Mouse (Mus musculus): ENCODE data around the gene Chit1.
A peak's percentile ranks its signal among the peaks of the same experiment; 100 is the strongest.

The Chit1 gene

GRCm38 (mm10) chr1:134110979-134111378 is at the start of gene Chit1:
Chit1 (plus strand) TSS chr1:134111242.
- no peak for DNase-seq

- DNase-seq = peak; percentile 39
Measured at GRCm38 (mm10) chr1:134061915-134062314, 49.1 kb upstream of the Chit1 start.

GRCm38 (mm10) chr1:134062411-134063085 is 48.5 kb upstream of the Chit1 start:
- no peak for DNase-seq

GRCm38 (mm10) chr1:134063086-134063772 is 47.8 kb upstream of the Chit1 start:
- DNase-seq = peak; percentile 88

GRCm38 (mm10) chr1:134063773-134064125 is 47.3 kb upstream of the Chit1 start:
- peak; percentile 85 for DNase-seq

GRCm38 (mm10) chr1:134064296-134064831 is 46.7 kb upstream of the Chit1 start:
- DNase-seq = peak; percentile 57

- peak; percentile 57 for DNase-seq
Measured at GRCm38 (mm10) chr1:134065241-134065809, 45.7 kb upstream of the Chit1 start.

GRCm38 (mm10) chr1:134066554-134066953 is 44.5 kb upstream of the Chit1 start:
- peak; percentile 38 for DNase-seq

- peak; percentile 91 for DNase-seq
Measured at GRCm38 (mm10) chr1:134067143-134067619, 43.9 kb upstream of the Chit1 start.

GRCm38 (mm10) chr1:134070099-134070669 is 40.9 kb upstream of the Chit1 start:
- no peak for DNase-seq

GRCm38 (mm10) chr1:134071411-134072018 is 39.5 kb upstream of the Chit1 start:
- DNase-seq = no peak

GRCm38 (mm10) chr1:134073061-134073564 is 37.9 kb upstream of the Chit1 start:
- no peak for DNase-seq

GRCm38 (mm10) chr1:134073658-134074057 is 37.4 kb upstream of the Chit1 start:
- DNase-seq = no peak

- DNase-seq = no peak
Measured at GRCm38 (mm10) chr1:134074184-134074583, 36.9 kb upstream of the Chit1 start.

GRCm38 (mm10) chr1:134074606-134075005 is 36.4 kb upstream of the Chit1 start:
- DNase-seq = peak; percentile 45

GRCm38 (mm10) chr1:134075532-134075931 is 35.5 kb upstream of the Chit1 start:
- peak; percentile 66 for DNase-seq

- DNase-seq = peak; percentile 45
Measured at GRCm38 (mm10) chr1:134076789-134077188, 34.3 kb upstream of the Chit1 start.

- peak; percentile 71 for DNase-seq
Measured at GRCm38 (mm10) chr1:134077389-134078060, 33.5 kb upstream of the Chit1 start.

GRCm38 (mm10) chr1:134078061-134078795 is 32.8 kb upstream of the Chit1 start:
- peak; percentile 57 for DNase-seq

- DNase-seq = peak; percentile 98
Measured at GRCm38 (mm10) chr1:134078802-134079476, 32.1 kb upstream of the Chit1 start, which contains the start of gene Btg2. Btg2 (minus strand) TSS chr1:134079120.

Measured in thymus, postnatal 14 days (tissue).